Mouse (Mus musculus) urinary bladder, postnatal 25 days (tissue): ENCODE results near the gene Adamtsl3.

Experiments
- DNase-seq: peaks from one replicate; pipeline ENCODE4 v3.0.0; 2022; ENCODE audit warnings: low spot score

Gene Adamtsl3

DNA sequence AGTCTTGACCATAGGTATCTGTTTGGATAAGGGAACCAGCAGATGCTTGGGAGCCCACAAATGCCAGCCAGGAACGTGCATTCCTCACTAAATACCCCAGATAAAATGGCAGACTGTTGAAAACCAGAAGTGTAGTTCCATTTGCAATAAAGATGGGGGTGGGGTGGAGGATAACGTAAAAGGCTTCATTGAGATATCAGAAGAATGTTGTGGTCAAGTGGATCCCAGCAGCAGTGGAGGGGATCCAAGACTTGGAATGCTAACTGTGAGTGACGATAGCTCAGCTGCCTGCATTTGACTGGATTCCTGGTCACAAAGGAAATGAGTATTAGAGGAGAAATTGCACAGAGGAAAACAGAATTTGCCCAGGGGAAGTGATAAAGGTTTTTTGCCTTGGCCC, 87.1 kb downstream of the Adamtsl3 start:
- no peak for DNase-seq

DNA sequence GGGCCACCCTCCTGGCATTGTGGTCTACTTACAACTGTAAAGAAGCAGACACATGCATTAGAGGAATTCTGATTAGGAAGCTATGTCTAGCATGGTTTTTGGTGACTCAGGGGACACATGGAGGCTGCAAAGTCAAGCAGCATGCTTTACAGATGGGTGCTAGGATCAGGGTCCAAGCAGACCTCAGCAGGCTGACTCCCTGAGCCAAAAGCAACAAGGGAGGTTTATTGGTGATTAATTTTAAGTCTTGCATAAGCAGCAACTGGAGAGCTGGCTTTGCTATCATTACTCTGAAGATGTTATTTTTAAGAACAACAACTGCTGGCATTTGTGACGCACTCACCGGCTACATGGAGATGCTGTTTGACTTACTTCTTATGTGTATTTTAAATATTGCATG, 88.1 kb downstream of the Adamtsl3 start:
- no peak for DNase-seq

DNA sequence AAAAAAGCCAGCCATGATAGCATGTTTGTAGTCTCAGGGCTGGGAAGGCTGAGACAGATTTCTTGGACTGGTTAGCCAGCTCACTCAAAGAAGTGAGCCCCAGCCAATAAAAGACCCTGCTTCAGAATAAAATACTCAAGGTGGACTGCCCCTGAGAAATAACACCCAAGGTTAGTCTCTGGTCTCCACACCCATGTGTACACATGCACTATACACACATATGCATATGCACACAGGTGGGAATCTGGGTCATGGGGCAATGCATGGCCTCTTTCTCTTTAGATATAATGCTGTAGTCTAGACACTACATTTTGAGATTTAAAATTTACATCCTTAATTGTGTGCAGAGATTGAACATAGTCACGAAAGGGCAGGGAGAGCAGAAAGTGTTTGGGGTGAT, 88.8 kb downstream of the Adamtsl3 start:
- no peak for DNase-seq

DNA sequence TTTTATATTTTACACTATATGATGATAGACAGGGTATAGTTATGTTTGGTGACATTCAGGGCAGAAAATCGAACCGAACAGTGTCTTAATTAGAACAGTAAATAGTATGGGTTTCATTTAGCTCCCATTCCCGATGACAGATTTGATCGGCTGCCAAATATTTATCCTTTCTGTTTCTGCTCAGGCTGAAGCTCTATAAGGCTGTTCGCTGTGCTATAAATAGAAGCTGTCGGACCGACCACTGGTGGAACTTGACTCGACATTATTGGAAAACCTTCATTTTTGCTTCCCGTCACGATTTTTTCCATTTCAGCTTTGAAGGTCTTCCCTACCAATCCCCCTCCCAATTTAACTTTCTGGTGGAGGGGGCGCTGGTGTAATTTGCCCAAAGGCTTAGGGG, 89.9 kb downstream of the Adamtsl3 start:
- no peak for DNase-seq

DNA sequence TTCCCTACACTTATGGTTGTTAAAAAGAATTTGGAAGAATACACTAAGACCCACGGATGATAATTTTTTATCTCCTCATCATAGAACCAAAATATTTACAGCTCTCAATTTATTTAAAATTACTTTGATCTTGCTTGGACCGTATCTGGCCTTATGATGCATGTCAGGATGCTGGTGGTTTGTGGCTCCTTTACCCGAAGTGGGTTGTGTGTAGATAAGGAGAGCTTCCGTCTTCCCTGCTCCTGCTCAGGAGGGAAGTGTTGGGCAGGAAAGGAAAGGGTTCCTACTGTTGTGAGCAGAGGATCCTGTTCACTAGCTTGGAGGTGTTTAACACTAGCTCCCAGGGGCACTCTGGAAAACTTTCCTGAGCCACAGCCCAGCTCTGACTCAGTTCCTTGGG, 94.0 kb downstream of the Adamtsl3 start:
- no peak for DNase-seq

DNA sequence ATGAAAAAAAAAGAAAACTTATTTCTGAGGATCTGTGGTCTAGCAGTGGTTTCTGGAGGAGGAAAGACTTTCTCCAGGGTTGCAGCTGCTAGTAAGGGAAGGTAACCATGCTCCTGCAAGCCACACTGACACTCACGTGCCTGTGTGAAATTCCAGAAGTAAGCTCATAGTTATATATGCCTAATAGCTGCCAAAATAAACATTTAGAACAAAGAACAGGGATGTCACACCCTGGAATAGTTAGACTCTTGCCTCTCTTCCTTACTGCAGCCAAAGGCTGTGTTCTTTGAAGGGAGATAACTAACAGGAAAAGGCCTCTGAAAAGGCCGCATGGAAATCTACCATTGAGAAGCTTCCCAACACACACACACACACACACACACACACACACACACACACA, 96.1 kb downstream of the Adamtsl3 start:
- no peak for DNase-seq

DNA sequence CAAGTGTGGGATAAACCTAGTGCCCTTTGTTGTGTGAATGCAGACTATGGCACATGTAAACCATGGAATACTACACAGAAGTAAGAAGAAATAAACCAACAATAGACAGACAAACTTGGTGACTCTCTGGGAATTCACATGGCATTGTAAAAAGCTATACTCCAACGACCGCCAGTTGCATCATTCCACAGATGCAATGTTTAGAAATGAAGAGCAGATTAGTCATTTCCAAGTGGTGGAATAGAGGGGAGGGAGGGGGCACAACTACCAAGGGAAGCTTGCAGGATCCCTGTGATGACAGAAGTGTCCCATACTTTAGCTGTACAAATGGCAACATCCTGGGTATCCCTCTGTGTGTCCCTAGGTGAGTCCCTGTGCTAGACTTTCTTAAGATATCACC, 97.7 kb downstream of the Adamtsl3 start:
- DNase-seq, result no peak

DNA sequence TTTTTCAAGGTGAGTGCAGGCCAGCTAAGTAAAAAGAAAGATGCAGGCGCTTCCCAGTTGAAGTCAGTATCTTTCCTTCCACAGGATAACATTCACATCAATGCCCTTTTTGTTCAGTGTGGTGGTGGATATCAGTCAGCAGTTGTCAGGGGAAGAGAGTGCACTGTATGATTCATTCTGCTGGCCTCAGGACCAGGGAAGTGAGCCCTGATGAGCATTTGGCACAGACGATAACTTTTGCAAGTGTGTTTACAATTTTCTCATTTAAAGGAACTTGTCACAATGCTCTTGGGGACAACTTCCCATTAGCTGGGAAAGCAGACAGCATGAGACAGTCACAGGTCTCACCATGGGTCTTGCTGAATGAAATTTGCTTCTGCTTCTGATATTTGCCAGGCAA, 122.9 kb downstream of the Adamtsl3 start:
- no peak for DNase-seq

DNA sequence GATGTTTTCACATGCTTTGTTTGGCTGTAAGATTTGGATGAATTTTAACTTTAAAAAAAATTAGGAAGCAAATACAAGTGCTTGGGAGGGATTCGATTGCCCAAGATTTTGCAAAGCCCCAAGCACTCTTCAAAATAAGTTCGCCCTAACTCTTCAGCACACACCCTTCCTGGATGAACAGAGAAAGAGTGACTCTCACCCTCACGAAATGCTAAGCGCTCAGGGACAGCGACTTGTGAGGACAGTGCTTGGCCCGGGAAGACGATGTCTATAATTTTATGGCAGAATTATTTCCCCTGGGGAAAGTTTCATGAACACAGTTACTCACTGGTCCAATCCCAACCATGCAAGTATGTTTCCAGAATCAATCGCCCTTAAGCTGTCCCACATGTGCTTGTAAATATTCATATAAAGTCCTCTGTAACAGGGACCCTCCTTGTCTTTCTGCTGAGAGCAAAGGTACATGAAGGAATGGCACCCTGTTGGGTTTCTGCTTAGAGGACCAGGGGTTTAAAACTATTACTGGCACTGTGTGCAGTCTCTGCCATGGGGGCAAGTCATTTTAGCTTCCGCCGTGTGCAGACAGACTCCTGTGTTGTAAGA, 127.5 kb downstream of the Adamtsl3 start:
- no peak for DNase-seq

DNA sequence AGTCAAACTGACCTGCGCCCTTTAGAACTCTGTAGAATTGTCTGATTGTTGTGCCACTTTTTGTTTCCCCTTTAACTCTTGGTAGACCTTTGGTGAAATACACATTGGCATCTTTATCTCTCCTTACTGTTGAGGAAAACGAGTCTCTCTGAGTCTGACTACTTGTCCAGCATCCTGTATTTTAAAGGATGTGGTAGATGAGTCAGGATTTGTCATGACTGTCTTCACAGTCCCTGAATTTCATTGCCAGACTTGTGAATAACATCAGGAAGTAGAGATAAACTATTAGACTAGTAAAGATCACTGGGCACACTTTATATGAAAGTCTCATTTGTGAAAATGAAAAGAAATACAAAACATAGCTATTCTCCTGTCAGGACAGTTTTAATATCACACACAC, 128.9 kb downstream of the Adamtsl3 start:
- no peak for DNase-seq

DNA sequence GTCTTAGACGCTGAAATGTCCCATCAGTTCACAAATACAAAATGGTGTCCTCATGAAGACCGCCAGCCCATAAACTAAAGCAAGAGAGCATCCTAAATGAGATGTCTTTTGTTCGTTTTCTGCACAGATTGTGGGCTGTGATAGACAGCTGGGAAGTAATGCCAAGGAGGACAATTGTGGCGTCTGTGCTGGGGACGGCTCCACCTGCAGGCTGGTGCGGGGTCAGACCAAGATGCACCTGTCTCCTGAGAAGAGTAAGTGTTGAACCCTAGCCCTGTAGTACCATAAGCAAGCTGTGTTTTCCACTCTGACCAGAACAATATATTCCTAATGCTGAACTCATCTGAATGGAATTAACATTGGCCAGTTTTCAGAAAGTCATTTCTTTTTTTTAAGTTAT, 129.9 kb downstream of the Adamtsl3 start:
- DNase-seq, result no peak

DNA sequence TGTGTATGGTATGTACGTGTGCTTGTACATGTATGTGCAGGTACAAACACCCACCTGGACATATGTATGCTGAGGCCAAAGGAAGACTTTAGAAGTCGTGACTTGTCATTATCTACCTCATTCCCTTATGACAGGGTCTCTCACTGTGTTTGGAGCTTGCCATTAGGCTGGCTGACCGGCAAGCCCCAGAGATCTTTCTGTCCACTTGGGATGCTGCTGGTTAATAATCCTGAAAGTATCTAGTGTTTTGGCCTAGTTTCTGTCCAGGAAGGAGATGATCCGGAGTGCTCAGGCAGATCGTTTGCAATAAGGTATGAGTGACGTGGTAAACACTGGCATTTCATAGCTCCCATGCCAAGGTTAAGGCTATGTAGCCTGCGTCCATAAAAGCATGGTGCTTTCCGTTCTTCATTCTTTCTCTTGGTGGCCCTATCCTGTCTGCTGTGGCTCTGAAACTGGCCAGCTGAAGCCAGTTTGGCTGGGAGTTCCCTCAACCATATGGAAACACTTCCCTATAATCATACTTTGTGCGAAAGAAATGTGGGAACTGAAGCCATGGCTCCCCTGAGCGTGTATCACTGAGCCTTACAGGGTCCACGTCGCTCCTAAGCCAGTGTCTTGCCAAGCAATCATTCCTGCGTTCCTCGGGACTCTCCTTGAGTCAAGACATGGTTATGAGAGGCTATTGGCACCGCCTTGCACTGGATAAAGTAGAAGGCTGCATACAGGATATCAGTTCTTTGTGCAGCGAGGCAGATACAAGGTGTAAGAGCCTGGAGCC, 141.1 kb downstream of the Adamtsl3 start:
- no peak for DNase-seq

DNA sequence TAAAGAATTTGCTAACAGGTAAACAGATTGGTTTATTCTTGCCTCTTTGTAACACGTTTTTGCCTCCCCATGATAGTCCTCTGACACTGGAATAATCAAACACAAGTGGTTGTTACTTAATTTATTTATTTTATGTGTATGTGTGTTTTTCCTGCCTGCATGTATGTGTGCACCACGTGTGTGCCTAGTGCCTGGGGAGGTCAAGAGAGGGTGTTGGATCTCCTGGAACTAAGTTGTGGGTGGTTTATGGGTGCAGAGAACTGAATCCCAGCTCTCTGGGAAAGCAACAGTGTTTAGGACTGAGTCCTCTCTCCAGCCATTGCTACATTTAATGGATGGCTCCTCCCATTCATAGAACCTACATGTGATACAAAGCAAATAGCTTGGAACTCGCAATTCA, 143.0 kb downstream of the Adamtsl3 start:
- DNase-seq, result no peak

DNA sequence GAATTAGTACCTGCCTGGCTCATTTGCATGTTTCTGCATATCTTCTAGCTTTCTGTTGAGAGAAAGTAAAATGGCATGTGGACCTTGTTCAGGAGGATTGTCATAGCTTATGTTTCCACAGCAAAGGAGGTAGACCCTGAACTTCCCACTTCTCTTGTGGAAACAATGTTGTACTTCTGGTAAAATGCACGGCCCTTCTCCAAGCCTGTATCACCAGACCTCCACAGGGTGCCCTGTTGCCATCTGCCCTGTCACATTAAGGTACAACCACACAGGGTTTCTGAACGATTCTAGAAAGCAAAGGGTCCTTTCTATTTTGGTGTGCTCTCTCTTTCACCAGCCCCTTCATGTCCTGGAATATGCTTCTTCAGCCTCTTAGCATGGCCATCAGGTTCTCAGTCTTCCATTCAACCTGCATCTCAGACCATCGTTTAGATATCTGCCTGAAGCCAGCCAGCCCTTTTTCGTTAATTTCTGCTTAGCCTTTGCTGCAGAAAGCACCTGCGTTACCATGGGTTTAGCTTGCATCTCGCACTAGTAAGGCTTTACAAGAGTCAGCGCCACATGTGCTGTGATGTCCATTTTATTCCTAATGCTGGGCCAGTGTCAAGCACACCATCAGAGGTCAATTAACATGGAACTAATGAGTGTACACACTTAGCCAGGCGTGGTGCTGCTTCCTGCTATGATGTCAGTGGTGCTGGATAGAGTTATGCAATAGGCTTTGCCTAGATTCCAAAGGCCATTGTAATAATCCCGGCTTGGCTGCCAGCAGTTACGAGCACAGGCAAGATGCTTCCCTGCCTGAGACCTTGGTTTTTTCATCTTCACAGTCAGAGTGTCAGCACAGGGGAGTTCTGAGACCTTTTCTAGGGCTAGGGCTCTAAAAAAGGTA, 143.6 kb downstream of the Adamtsl3 start:
- peak; percentile 27 for DNase-seq

DNA sequence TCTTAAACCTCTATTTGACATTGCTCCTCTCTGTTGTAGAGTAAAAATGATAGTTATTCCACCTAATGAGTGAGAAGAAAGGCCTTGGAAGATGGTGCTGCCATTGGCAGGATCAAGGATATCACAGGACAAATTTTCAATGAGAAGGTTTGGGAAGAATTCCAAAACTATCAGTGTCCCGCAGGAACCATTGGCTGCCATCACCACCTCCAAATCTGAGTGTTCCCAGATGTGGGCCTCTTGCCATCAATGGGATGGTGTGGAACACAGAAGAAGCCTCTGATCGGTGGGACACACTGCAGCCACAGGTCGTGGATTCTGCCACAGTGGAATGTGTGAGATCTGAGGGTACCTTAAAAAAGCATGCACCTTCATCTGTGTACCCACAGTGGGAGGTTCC, 147.9 kb downstream of the Adamtsl3 start:
- DNase-seq, result no peak

DNA sequence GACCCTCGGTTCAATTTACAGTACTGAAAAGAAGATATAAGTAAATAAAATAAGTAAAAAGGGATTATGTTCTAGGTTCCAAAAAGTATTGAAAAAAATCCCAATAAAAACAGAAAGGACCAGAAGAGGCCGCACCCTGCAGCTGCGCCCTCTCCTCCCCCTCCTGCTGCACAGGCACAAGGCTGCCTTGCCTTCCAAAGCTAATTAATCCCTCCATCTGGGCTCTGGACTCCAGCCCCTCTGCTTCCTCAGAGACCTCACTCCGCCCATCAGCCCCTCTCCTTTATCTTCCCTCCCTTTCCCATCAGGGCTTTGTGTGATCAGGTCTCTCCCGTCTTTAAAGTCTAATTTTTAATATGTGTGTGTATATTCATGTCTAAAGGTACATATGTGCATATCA, 149.3 kb downstream of the Adamtsl3 start:
- no peak for DNase-seq

DNA sequence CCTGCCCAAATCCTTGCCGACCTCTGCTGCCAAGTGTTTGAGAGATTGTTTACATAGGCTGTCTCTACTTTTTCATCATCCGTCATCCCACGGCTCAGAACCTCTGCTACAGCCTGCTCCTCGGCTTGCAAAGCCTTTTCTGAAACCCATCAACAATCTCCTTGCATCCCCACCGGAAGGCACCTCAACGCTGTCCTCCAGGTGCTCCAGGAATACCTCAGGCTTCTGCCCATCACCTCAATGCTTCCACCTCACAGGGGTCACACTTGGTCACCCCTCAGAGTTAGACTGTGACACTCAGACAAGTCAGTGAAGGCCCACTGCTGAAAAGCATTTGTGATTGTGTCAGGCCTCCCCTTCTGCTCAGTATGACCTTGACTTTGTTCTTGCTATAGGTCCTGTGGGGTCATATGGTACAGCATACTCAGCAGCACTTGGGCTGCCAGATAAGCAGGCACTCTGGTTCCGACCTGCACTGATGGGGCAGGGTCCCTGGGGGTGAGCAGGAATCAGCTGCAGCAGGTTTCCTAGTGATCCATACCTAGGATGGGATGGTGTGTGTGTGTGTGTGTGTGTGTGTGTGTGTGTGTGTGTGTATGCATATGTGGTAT, 150.0 kb downstream of the Adamtsl3 start:
- no peak for DNase-seq

DNA sequence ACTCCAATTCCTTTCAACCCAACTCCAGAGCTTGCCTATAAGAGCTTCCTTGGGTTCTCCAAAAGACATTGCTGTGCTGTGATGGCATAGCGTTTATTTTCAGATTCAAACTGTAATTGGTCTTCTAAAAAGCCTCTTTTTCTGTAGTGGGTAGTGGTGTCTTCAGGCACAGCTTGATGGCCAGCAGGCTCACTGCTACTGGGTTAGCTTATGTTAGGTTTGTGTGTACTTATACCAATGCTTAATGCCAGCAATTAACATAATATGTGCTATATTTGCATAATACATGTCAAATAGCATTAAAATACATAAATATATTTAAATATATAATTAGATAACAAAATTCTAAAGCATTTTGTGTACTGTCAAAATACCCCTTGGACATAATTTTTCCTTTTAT, 155.5 kb downstream of the Adamtsl3 start:
- no peak for DNase-seq

DNA sequence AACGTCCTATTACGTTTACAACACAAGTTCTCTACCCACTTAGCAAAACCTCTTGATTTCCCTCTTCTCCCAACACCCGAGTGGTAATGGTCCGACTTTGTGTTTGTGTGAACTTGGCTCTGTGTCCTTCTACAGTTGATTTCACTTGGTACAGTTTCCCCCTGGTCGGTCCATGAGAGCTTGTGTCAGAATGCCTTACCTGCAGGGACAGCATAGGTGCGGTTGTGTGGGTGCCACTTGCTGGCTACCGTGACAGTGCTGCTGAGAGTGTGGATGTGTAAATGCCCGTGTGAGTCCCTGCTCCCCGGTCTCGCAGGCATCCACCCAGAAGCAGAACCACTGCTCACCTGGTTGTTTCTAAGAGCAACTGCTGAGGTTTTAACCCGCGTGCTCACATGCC, 157.4 kb downstream of the Adamtsl3 start:
- no peak for DNase-seq

DNA sequence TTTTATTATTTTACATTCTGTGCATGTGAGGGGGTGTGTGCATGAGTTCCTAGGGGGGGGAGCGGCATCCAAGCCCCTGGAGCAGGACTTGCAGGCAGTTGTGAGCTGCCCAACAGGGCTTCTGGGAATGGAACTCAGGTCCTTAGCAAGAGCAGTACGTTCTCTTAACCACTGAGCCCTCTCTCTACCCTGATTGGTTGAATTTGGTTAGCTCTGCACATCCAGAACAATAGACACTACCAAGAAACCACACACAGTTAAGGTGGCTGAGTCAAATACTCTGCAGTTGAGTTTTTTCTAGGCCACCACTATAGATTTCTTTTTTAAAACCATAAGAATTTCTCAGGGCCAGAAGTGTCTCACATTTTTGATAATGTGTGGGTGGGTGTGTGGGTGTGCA, 158.7 kb downstream of the Adamtsl3 start:
- no peak for DNase-seq

DNA sequence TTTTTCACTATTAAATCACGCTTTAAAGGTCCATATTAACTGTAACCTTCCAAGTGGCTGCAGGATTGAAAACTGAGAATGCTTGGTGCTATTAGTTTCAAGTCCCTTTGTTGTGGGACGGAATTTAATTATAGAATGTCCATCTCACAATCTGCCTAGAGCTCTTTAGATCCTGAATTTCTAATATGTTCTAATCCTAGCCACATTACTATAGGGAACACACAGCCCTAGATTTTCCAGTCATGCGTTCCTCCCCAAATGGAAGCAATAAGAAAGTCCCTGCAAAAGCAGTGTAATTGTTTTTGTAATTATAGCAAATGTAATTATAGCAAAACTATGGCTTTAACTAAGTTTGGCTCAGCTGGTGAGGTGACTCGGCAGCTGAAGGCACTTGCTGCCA, 161.6 kb downstream of the Adamtsl3 start:
- no peak for DNase-seq

DNA sequence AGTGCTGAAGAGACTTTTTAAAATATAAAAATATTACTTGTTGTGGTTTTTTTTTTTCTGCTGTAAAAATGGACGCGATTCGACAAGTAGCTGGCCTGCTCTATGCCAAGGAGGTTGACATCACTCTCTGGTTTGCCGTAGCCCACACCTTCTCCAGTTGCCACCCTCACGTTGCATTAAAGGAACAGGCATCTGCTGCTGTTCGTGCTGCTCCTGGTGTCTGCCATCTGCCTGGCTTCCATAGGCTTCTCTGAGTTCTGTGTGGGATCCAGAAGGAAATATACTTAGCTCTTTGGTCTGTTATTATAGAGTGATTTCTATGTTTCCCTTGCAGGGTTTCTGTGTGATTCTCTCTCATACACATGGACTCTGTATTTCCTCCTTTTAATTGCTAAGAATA, 165.8 kb downstream of the Adamtsl3 start:
- no peak for DNase-seq

DNA sequence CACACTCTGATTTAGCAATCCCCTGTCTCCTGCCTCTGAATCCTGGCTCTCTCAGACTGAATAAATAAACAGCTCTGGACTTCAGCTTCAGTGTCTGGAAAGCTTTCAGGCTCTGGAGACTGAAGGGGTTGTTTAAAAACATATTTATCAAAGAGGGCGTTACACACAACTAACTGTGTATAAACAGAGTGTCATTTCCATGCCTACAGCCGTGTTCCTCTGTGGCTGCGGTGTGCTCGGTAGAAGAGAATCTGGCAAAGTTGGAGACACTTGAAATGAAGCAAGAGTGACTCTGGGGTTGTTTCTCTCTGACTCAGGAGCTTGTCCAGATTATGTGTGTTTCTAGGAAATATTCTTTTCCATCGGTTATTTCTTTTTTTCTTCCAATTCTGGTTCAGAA, 167.0 kb downstream of the Adamtsl3 start:
- DNase-seq, result no peak
